Mouse (Mus musculus) Patski (cell line): ENCODE results near the gene Cnot11. TPM values are rescaled to one million over a fixed set of nuclear protein-coding genes. Genes with fewer than 3 reads are reported as not detected.

Experiments used
- ATAC-seq: fragments of 100-300 bp; one replicate; pipeline ENCODE4 v1.8.0; 2021
- CTCF ChIA-PET: fragments of 350-600 bp; sonication (Branson Sonifier 250); formaldehyde crosslinking; loops from one replicate; lab custom pipeline; 2022; ENCODE audit warnings: inconsistent platforms; lab: Charles Lee
- POLR2A ChIA-PET: fragments of 350-600 bp; sonication (Branson Sonifier 250); formaldehyde crosslinking; loops from one replicate; lab custom pipeline; 2022; ENCODE audit warnings: antibody characterized with exemption, inconsistent platforms; lab: Charles Lee
- DNase-seq: peaks from one replicate; pipeline ENCODE4 v3.0.0-alpha.2; 2011; ENCODE audit warnings: low read depth, low spot score
- H3K27me3 ChIP-seq: fragments of 371-371 bp; one replicate; pipeline ENCODE4 v1.5.1; 2021
- CTCF ChIP-seq: fragments of 100-300 bp; IDR thresholded peaks from one replicate; pipeline ENCODE4 v1.5.1; 2021
- in situ Hi-C: fragments of 300-500 bp; cut with MboI; formaldehyde crosslinking; loops from 3 replicates; pipeline ENCODE4 v1.11.1; 2018; ENCODE audit warnings: low pct_unique_long_range_greater_than_20kb, mixed read lengths
- polyA plus RNA-seq: library from polyadenylated mRNA; unstranded; gene quantifications from one replicate; pipeline ENCODE4 v1.2.3, GENCODE M21; 2021

The Cnot11 gene
- polyA plus RNA-seq, 1 experiment from 2014 or later, result 29.1 TPM

DNA sequence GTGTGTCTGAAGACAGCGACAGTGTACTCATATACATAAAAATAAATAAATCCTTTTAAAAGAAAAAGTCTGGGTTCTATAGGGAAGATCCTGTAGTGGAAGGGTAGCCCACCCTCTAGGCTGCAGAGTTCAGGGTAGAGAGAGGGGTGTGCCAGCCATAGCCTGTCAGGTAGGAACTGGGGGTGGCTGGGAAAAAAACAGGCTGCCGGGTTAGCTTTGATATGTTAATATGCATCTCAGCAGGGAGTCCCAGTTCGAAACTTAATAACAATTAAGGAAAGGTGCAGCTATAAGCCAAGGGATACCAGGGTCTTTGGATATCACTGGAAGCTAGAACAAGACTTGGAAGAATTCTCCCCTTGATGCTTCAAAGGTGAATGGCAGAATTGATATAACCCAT, 875 bp upstream of the Cnot11 start:
- no peak for ATAC-seq
- H3K27me3 ChIP-seq, result no peaks in the 10 kb centered on the region
- POLR2A ChIA-PET, result no interaction called here
- in situ Hi-C loops, result loop anchor here (10.0 kb wide), 1 partner anchor 141 kb away; no protein-coding TSS in a partner anchor
- no peak for TF ChIP-seq CTCF
- DNase-seq, result no peak
- CTCF ChIA-PET, result no interaction called here

- TF ChIP-seq CTCF, result no peak
- ATAC-seq (peak; percentile 89), DNase-seq (peak; percentile 82)
- POLR2A ChIA-PET, result interaction anchor here (1.0 to 1.5 kb wide), 2 partner anchors 20 to 32 kb away, joined by 3 read pairs; no protein-coding TSS in a partner anchor
- in situ Hi-C loops, result loop anchor here (10.0 kb wide), 1 partner anchor 139 kb away; no protein-coding TSS in a partner anchor
- no peaks in the 10 kb centered on the region for H3K27me3 ChIP-seq
- CTCF ChIA-PET, result no interaction called here
Measured at GRCm38 (mm10) chr1:39535515-39536311, 921 bp downstream of the Cnot11 start.

- no peak for DNase-seq
- H3K27me3 ChIP-seq, result no peaks in the 10 kb centered on the region
- no peak for TF ChIP-seq CTCF
- no peak for ATAC-seq
- POLR2A ChIA-PET, result interaction anchor here (0.6 to 1.5 kb wide), 3 partner anchors 19 to 162 kb away, joined by 3 read pairs; no protein-coding TSS in a partner anchor
- CTCF ChIA-PET, result interaction anchor here (1.0 to 1.8 kb wide), 2 partner anchors 10 to 20 kb away, joined by 3 to 5 read pairs; no protein-coding TSS in a partner anchor
- in situ Hi-C loops, result loop anchor here (10.0 kb wide), 1 partner anchor 138 kb away; no protein-coding TSS in a partner anchor
Measured at GRCm38 (mm10) chr1:39536701-39537100, 1.9 kb downstream of the Cnot11 start.

- DNase-seq (no peak), ATAC-seq (no peak)
- in situ Hi-C loops, result loop anchor here (10.0 kb wide), 1 partner anchor 137 kb away; no protein-coding TSS in a partner anchor
- ChIA-PET CTCF (interaction anchor here (1.0 to 1.8 kb wide), 3 partner anchors 9 to 18 kb away, joined by 3 to 6 read pairs (median 5); no protein-coding TSS in a partner anchor), POLR2A (no interaction called here)
- no peaks in the 10 kb centered on the region for H3K27me3 ChIP-seq
- TF ChIP-seq CTCF, result no peak
Measured at GRCm38 (mm10) chr1:39537631-39538380, 3.0 kb downstream of the Cnot11 start.

- H3K27me3 ChIP-seq, result no peaks in the 10 kb centered on the region
- ATAC-seq (no peak), DNase-seq (no peak)
- in situ Hi-C loops, result no loop called here
- CTCF ChIA-PET, result no interaction called here
- POLR2A ChIA-PET, result no interaction called here
- TF ChIP-seq CTCF, result no peak
Measured at GRCm38 (mm10) chr1:39540592-39540991, 5.8 kb downstream of the Cnot11 start.

DNA sequence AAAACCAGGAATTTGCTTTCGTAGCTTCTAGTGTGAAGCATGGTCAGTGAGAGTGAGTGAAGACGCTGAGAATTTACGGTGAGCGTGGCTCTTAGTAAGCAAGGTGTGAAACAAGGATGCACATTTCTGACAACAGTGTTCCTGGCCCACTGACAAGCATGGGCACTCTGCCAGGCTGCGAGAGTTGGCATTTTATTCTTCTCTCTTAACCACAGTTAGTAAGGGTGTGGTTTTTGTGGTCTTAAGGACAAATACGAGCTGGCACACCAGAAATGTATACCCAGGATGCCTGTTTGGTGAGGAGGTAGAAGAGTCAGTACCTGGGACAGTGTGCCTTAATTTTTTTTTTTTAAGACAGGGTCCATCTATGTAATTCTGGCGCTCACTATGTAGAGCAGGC, 10.8 kb downstream of the Cnot11 start:
- POLR2A ChIA-PET, result no interaction called here
- TF ChIP-seq CTCF, result no peak
- DNase-seq, result no peak
- CTCF ChIA-PET, result interaction anchor here (1.9 to 2.5 kb wide), 2 partner anchors 7 to 23 kb away, joined by 4 to 6 read pairs; no protein-coding TSS in a partner anchor
- no peak for ATAC-seq
- in situ Hi-C loops, result no loop called here
- H3K27me3 ChIP-seq, result no peaks in the 10 kb centered on the region

GRCm38 (mm10) chr1:39546160-39546866, 11.5 kb downstream of the Cnot11 start:
- DNase-seq (no peak), ATAC-seq (no peak)
- ChIA-PET CTCF (interaction anchor here (1.7 to 2.5 kb wide), 3 partner anchors 8 to 25 kb away, joined by 4 to 6 read pairs (median 4); no protein-coding TSS in a partner anchor), POLR2A (no interaction called here)
- TF ChIP-seq CTCF, result no peak
- no peaks in the 10 kb centered on the region for H3K27me3 ChIP-seq
- in situ Hi-C loops, result no loop called here

DNA sequence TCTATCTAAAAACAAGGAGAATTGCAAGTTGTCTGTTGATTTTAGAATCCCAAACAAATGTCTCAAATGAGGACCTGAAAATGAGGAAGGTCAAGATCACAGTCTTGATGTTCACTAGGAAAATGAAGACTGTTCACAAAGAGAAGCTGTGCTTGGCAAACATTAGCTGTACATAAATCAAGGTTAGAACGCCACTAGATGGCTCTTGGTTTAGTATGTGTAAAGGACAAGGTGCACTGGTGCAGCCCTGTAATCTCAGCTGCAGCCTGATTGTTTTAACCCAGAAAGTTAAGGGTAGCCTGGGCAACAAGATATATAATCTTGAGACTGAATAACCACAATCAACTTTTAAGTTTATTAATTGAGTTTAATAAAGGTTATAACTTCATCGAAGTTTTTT, 12.4 kb downstream of the Cnot11 start:
- DNase-seq (no peak), ATAC-seq (no peak)
- no peaks in the 10 kb centered on the region for H3K27me3 ChIP-seq
- no peak for TF ChIP-seq CTCF
- ChIA-PET POLR2A (no interaction called here), CTCF (interaction anchor here (1.3 to 2.5 kb wide), 4 partner anchors 9 to 64 kb away, joined by 3 to 6 read pairs (median 4); no protein-coding TSS in a partner anchor)
- in situ Hi-C loops, result no loop called here

GRCm38 (mm10) chr1:39549831-39550230, 15.0 kb downstream of the Cnot11 start:
- in situ Hi-C loops, result no loop called here
- no peak for DNase-seq

More at GRCm38 (mm10) chr1:39549831-39550230, 15.0 kb downstream of the Cnot11 start:
- no peak for ATAC-seq
- ChIA-PET CTCF (interaction anchor here (0.6 kb wide), 1 partner anchor 37 kb away, joined by 3 read pairs; no protein-coding TSS in a partner anchor), POLR2A (interaction anchor here (0.6 kb wide), 1 partner anchor 961 kb away, joined by 4 read pairs; no protein-coding TSS in a partner anchor)
- H3K27me3 ChIP-seq, result no peaks in the 10 kb centered on the region
- TF ChIP-seq CTCF, result no peak
